Mouse (Mus musculus) lung, embryonic 15.5 days (tissue): ENCODE data around the gene Prss16. TPM values are rescaled to one million over a fixed set of nuclear protein-coding genes. Genes with fewer than 3 reads are reported as not detected.
"Not testable (repeated sequence)": the region's sequence is repeated elsewhere in the genome, so short reads cannot be mapped to it uniquely, and the experiment has no call there.

Source experiments
- ATAC-seq: fragments of 200-750 bp; cut with Nextera tagmentation; 2 replicates; pipeline ENCODE4 v1.8.0; 2017; ENCODE audit warnings: moderate number of reproducible peaks, borderline replicate concordance; ENCODE audit not compliant: low FRiP score, low TSS enrichment; ENCODE audit errors: extremely low read depth
- H3K27ac ChIP-seq: fragments of 300-500 bp; sonication (generic); 2 replicates; pipeline ENCODE4 v1.5.1; 2015; ENCODE audit warnings: moderate library complexity, mild to moderate bottlenecking, inconsistent platforms
- H3K27me3 ChIP-seq: fragments of 300-500 bp; sonication (generic); 2 replicates; pipeline ENCODE4 v1.6.1; 2015; ENCODE audit warnings: inconsistent platforms
- H3K36me3 ChIP-seq: fragments of 300-500 bp; sonication (generic); 2 replicates; pipeline ENCODE4 v1.6.1; 2015; ENCODE audit warnings: inconsistent platforms
- H3K4me1 ChIP-seq: fragments of 300-500 bp; sonication (generic); 2 replicates; pipeline ENCODE4 v1.6.1; 2015; ENCODE audit warnings: inconsistent platforms
- H3K4me2 ChIP-seq: fragments of 300-500 bp; sonication (generic); 2 replicates; pipeline ENCODE4 v1.6.1; 2015; ENCODE audit warnings: inconsistent platforms, mild to moderate bottlenecking, moderate library complexity
- H3K4me3 ChIP-seq: fragments of 300-500 bp; sonication (generic); 2 replicates; pipeline ENCODE4 v1.5.1; 2015; ENCODE audit warnings: mild to moderate bottlenecking, inconsistent platforms
- H3K9ac ChIP-seq: fragments of 300-500 bp; sonication (generic); 2 replicates; pipeline ENCODE4 v1.6.1; 2015; ENCODE audit warnings: inconsistent platforms
- H3K9me3 ChIP-seq: fragments of 300-500 bp; sonication (generic); 2 replicates; pipeline ENCODE4 v1.6.1; 2016; ENCODE audit warnings: inconsistent platforms
- WGBS: fragments of 180-500 bp; shearing (Covaris S2); methylation state at CpG from one replicate; pipeline ENCODE4 v1.1.7; 2015; 5-methylcytosine and 5-hydroxymethylcytosine counted together
- polyA plus RNA-seq: library from polyadenylated mRNA; unstranded; fragments of >200 nt; fragmentation: Nextera tagmentation; extraction: Ambion mirVana; gene quantifications from 2 replicates; pipeline ENCODE4 v1.2.1, GENCODE M21; 2015

The Prss16 gene
- polyA plus RNA-seq, result 11.2 and 36.4 TPM in 2 replicates

GRCm38 (mm10) chr13:22009642-22010041 lies at the start of gene Prss16:
Gene Prss16 (minus strand): TSS chr13:22009742.
- peaks cover 27% of the 10 kb centered on the region for H3K4me1 ChIP-seq
- H3K27me3 ChIP-seq, result peaks cover 83% of the 10 kb centered on the region
- H3K36me3 ChIP-seq, result no peaks in the 10 kb centered on the region
- 0 out of 2 replicates have a peak within 1 kb of the TSS, but pooled peaks have one; percentile 2 for H3K4me3 ChIP-seq
- 42% methylated on average over 7 of the region's 7 CpGs for whole genome bisulfite sequencing
- ATAC-seq, result no peak
- H3K9ac ChIP-seq, result no peak within 1 kb of the TSS
- no peaks in the 10 kb centered on the region for H3K9me3 ChIP-seq
- no peak within 1 kb of the TSS for H3K27ac ChIP-seq
- H3K4me2 ChIP-seq, result no peak within 1 kb of the TSS

GRCm38 (mm10) chr13:22053754-22054153 lies 44.2 kb upstream of the Prss16 start:
- Histone ChIP-seq H3K36me3 (no peaks in the 10 kb centered on the region), H3K9ac (no peak overlapping the region), H3K27me3 (no peaks in the 10 kb centered on the region), H3K4me1 (no peaks in the 10 kb centered on the region), H3K27ac (no peak overlapping the region), H3K4me3 (no peak overlapping the region), H3K4me2 (no peak overlapping the region), H3K9me3 (no peaks in the 10 kb centered on the region)
- no peak for ATAC-seq
- 94% methylated on average over 1 of the region's 1 CpGs for WGBS

GRCm38 (mm10) chr13:22051523-22051859 lies 41.9 kb upstream of the Prss16 start:
- Histone ChIP-seq H3K4me3 (peak overlapping the region; percentile 53), H3K36me3 (no peaks in the 10 kb centered on the region), H3K27ac (peak overlapping the region; percentile 90), H3K27me3 (no peaks in the 10 kb centered on the region), H3K4me1 (no peaks in the 10 kb centered on the region), H3K9me3 (no peaks in the 10 kb centered on the region), H3K9ac (peak overlapping the region; percentile 36), H3K4me2 (peak overlapping the region; percentile 64)
- ATAC-seq, result no peak
- WGBS, result 10% methylated on average over 5 of the region's 5 CpGs

GRCm38 (mm10) chr13:22050591-22051522 lies 41.3 kb upstream of the Prss16 start:
- Histone ChIP-seq H3K4me2 (peak overlapping the region; percentile 64), H3K27ac (peak overlapping the region; percentile 90), H3K4me1 (no peaks in the 10 kb centered on the region), H3K36me3 (no peaks in the 10 kb centered on the region), H3K4me3 (peak overlapping the region; percentile 53), H3K9ac (peak overlapping the region; percentile 36), H3K27me3 (no peaks in the 10 kb centered on the region), H3K9me3 (no peaks in the 10 kb centered on the region)
- WGBS, result under 1% methylated on average over 52 of the region's 52 CpGs
- peak; percentile 94 for ATAC-seq

GRCm38 (mm10) chr13:22049737-22050440 lies 40.3 kb upstream of the Prss16 start:
- peak overlapping the region; percentile 53 for H3K4me3 ChIP-seq
- no peaks in the 10 kb centered on the region for H3K36me3 ChIP-seq
- H3K4me2 ChIP-seq, result peak overlapping the region; percentile 64
- H3K9me3 ChIP-seq, result no peaks in the 10 kb centered on the region
- H3K9ac ChIP-seq, result peak overlapping the region; percentile 33
- peak; percentile 38; the same call in 1 of the 2 replicates for ATAC-seq
- H3K4me1 ChIP-seq, result no peaks in the 10 kb centered on the region
- 1% methylated on average over 14 of the region's 14 CpGs for WGBS
- H3K27ac ChIP-seq, result peak overlapping the region; percentile 90
- no peaks in the 10 kb centered on the region for H3K27me3 ChIP-seq

GRCm38 (mm10) chr13:22049041-22049440 lies 39.5 kb upstream of the Prss16 start:
- Histone ChIP-seq H3K27ac (no peak overlapping the region), H3K4me2 (no peak overlapping the region), H3K27me3 (no peaks in the 10 kb centered on the region), H3K9me3 (no peaks in the 10 kb centered on the region), H3K4me3 (no peak overlapping the region), H3K36me3 (no peaks in the 10 kb centered on the region), H3K9ac (no peak overlapping the region), H3K4me1 (peaks cover 7% of the 10 kb centered on the region; the same call in 1 of the 2 replicates)
- no peak for ATAC-seq
- WGBS, result 80% methylated on average over 2 of the region's 2 CpGs

GRCm38 (mm10) chr13:22045311-22045710 lies 35.8 kb upstream of the Prss16 start:
- no peak overlapping the region for H3K9ac ChIP-seq
- no peak overlapping the region for H3K27ac ChIP-seq
- no peak overlapping the region for H3K4me3 ChIP-seq
- H3K9me3 ChIP-seq, result no peaks in the 10 kb centered on the region
- H3K36me3 ChIP-seq, result no peaks in the 10 kb centered on the region
- WGBS, result 52% methylated on average over 2 of the region's 2 CpGs
- H3K4me2 ChIP-seq, result no peak overlapping the region
- H3K4me1 ChIP-seq, result peaks cover 14% of the 10 kb centered on the region
- ATAC-seq, result no peak
- H3K27me3 ChIP-seq, result no peaks in the 10 kb centered on the region

GRCm38 (mm10) chr13:22044432-22045155 lies 35.1 kb upstream of the Prss16 start:
- H3K36me3 ChIP-seq, result no peaks in the 10 kb centered on the region
- H3K9ac ChIP-seq, result no peak overlapping the region
- peak overlapping the region; percentile 89 for H3K27ac ChIP-seq
- H3K4me1 ChIP-seq, result peaks cover 20% of the 10 kb centered on the region
- 90% methylated on average over 6 of the region's 6 CpGs for WGBS
- H3K4me3 ChIP-seq, result peak overlapping the region; percentile 39
- peak overlapping the region; percentile 62 for H3K4me2 ChIP-seq
- no peak for ATAC-seq
- H3K9me3 ChIP-seq, result no peaks in the 10 kb centered on the region
- H3K27me3 ChIP-seq, result no peaks in the 10 kb centered on the region

GRCm38 (mm10) chr13:22043503-22044431 lies 34.2 kb upstream of the Prss16 start:
- H3K4me1 ChIP-seq, result peaks cover 20% of the 10 kb centered on the region
- H3K36me3 ChIP-seq, result no peaks in the 10 kb centered on the region
- H3K4me3 ChIP-seq, result peak overlapping the region; percentile 39
- H3K9ac ChIP-seq, result peak overlapping the region; percentile 43
- H3K4me2 ChIP-seq, result peak overlapping the region; percentile 62
- no peaks in the 10 kb centered on the region for H3K9me3 ChIP-seq
- no peaks in the 10 kb centered on the region for H3K27me3 ChIP-seq
- WGBS, result 0% methylated on average over 14 of the region's 14 CpGs
- peak overlapping the region; percentile 89 for H3K27ac ChIP-seq
- peak; percentile 4; the same call in 1 of the 2 replicates for ATAC-seq

GRCm38 (mm10) chr13:22042568-22043502 lies 33.3 kb upstream of the Prss16 start, which contains the start of the genes Hist1h2ag and Hist1h2bj:
Gene Hist1h2ag (minus strand): TSS chr13:22042944.
Gene Hist1h2bj (plus strand): TSS chr13:22043214.
- not testable (repeated sequence) for H3K9me3 ChIP-seq, H3K36me3 ChIP-seq, H3K27me3 ChIP-seq
- Histone ChIP-seq H3K27ac (peak within 1 kb of the TSS; percentile 95), H3K9ac (peak within 1 kb of the TSS; percentile 58), H3K4me3 (peak within 1 kb of the TSS; percentile 40), H3K4me1 (peaks cover 20% of the 10 kb centered on the region), H3K4me2 (peak within 1 kb of the TSS; percentile 63)
- WGBS, result under 1% methylated on average over 55 of the region's 80 CpGs
- ATAC-seq, result peak; percentile 93
